Mouse (Mus musculus) stomach, embryonic 15.5 days (tissue): ENCODE measurements around the gene Kmt2b. TPM values are rescaled to one million over a fixed set of nuclear protein-coding genes. Genes with fewer than 3 reads are reported as not detected.

ENCODE experiments used
- ATAC-seq: fragments of 200-750 bp; cut with Nextera tagmentation; 2 replicates; pipeline ENCODE4 v1.8.0; 2017; ENCODE audit warnings: low read depth, moderate number of reproducible peaks, moderate TSS enrichment; ENCODE audit not compliant: insufficient read depth, low FRiP score
- H3K27ac ChIP-seq: fragments of 300-500 bp; sonication (generic); 2 replicates; pipeline ENCODE4 v1.5.1; 2015; ENCODE audit warnings: mild to moderate bottlenecking, inconsistent platforms
- H3K27me3 ChIP-seq: fragments of 300-500 bp; sonication (generic); replicated peaks from 2 replicates; pipeline ENCODE4 v1.6.1; 2015; ENCODE audit warnings: inconsistent platforms
- H3K36me3 ChIP-seq: fragments of 300-500 bp; sonication (generic); 2 replicates; pipeline ENCODE4 v1.6.1; 2015; ENCODE audit warnings: inconsistent platforms
- H3K4me1 ChIP-seq: fragments of 300-500 bp; sonication (generic); 2 replicates; pipeline ENCODE4 v1.6.1; 2015; ENCODE audit warnings: inconsistent platforms
- H3K4me2 ChIP-seq: fragments of 300-500 bp; sonication (generic); 2 replicates; pipeline ENCODE4 v1.6.1; 2015; ENCODE audit warnings: mild to moderate bottlenecking, inconsistent platforms
- H3K4me3 ChIP-seq: fragments of 300-500 bp; sonication (generic); replicated peaks from 2 replicates; pipeline ENCODE4 v1.5.1; 2015; ENCODE audit warnings: inconsistent platforms
- H3K9ac ChIP-seq: fragments of 300-500 bp; sonication (generic); 2 replicates; pipeline ENCODE4 v1.6.1; 2015; ENCODE audit warnings: inconsistent platforms
- H3K9me3 ChIP-seq: fragments of 300-500 bp; sonication (generic); 2 replicates; pipeline ENCODE4 v1.6.1; 2016; ENCODE audit warnings: inconsistent platforms
- WGBS: fragments of 180-500 bp; shearing (Covaris S2); methylation state at CpG from one replicate; pipeline ENCODE4 v1.1.7; 2015; 5-methylcytosine and 5-hydroxymethylcytosine counted together
- polyA plus RNA-seq: library from polyadenylated mRNA; unstranded; fragments of >200 nt; fragmentation: Nextera tagmentation; extraction: Ambion mirVana; gene quantifications from 2 replicates; pipeline ENCODE4 v1.2.1, GENCODE M21; 2015

Gene Kmt2b
- polyA plus RNA-seq, 1 experiment from 2014 or later: 8.4 TPM

DNA sequence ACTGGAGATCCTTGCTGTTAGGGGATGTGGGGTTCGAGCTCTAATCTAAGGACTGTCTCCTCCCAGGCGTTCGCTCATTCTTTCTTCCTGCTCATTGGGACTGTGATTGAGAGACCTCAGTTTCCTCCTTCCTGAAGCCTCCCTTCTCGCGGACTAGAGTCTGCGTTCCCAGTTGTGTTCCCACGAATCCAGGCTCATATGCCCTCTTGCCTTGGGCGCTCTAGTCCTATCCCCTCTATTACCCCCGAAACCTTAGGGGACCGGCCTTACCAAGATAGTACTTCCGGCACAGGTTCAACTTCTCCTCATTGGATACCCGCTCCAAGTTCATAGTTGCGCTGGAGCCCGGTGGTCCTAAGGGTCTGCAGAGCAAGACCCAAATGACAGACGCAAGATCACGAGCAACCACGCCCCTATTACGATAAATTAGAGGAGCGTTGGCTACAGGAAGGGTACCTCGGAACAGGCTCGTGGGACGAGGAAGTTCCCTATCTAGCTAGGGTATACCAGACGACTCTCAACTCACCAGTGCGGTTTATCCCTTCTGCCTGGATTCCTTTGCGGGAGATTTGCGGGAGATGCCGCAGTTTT lies 25.9 kb downstream of the Kmt2b start:
- H3K9me3 ChIP-seq: no peaks in the 10 kb centered on the region
- H3K4me1 ChIP-seq: peaks cover 15% of the 10 kb centered on the region; the same call in 1 of the 2 replicates
- H3K4me2 ChIP-seq: peak overlapping the region; percentile 70
- H3K36me3 ChIP-seq: peaks cover 9% of the 10 kb centered on the region
- H3K27me3 ChIP-seq: no peaks in the 10 kb centered on the region
- H3K4me3 ChIP-seq: peak overlapping the region; percentile 88
- peak overlapping the region; percentile 99 for H3K27ac ChIP-seq
- peak overlapping the region; percentile 44 for H3K9ac ChIP-seq
- under 1% methylated on average over 27 of the region's 27 CpGs for WGBS
- ATAC-seq: no peak

GRCm38 (mm10) chr7:30560296-30560695 lies 28.2 kb downstream of the Kmt2b start:
- no peak overlapping the region for H3K9ac ChIP-seq
- H3K4me2 ChIP-seq: peak overlapping the region; percentile 82; the same call in 1 of the 2 replicates
- 61% methylated on average over 2 of the region's 2 CpGs for WGBS
- peaks cover 18% of the 10 kb centered on the region for H3K36me3 ChIP-seq
- H3K9me3 ChIP-seq: no peaks in the 10 kb centered on the region
- H3K27ac ChIP-seq: no peak overlapping the region
- H3K4me3 ChIP-seq: no peak overlapping the region
- ATAC-seq: no peak
- H3K27me3 ChIP-seq: no peaks in the 10 kb centered on the region
- H3K4me1 ChIP-seq: peaks cover 15% of the 10 kb centered on the region; the same call in 1 of the 2 replicates

GRCm38 (mm10) chr7:30559443-30559954 lies 29.0 kb downstream of the Kmt2b start, which contains the start of gene Lin37:
Lin37 (minus strand) TSS chr7:30559838.
- peak within 1 kb of the TSS; percentile 82 for H3K4me2 ChIP-seq
- peak within 1 kb of the TSS; percentile 70 for H3K27ac ChIP-seq
- ATAC-seq: peak; percentile 83
- WGBS: under 1% methylated on average over 20 of the region's 20 CpGs
- peaks cover 15% of the 10 kb centered on the region; the same call in 1 of the 2 replicates for H3K4me1 ChIP-seq
- H3K4me3 ChIP-seq: peak within 1 kb of the TSS; percentile 61
- no peaks in the 10 kb centered on the region for H3K27me3 ChIP-seq
- H3K9ac ChIP-seq: peak within 1 kb of the TSS; percentile 52
- H3K36me3 ChIP-seq: peaks cover 23% of the 10 kb centered on the region
- H3K9me3 ChIP-seq: no peaks in the 10 kb centered on the region

- no peaks in the 10 kb centered on the region for H3K9me3 ChIP-seq
- WGBS: 11% methylated on average over 12 of the region's 12 CpGs
- H3K4me2 ChIP-seq: peak overlapping the region; percentile 82
- H3K36me3 ChIP-seq: peaks cover 23% of the 10 kb centered on the region
- peak overlapping the region; percentile 70 for H3K27ac ChIP-seq
- H3K4me1 ChIP-seq: peaks cover 11% of the 10 kb centered on the region; the same call in 1 of the 2 replicates
- no peaks in the 10 kb centered on the region for H3K27me3 ChIP-seq
- peak overlapping the region; percentile 61 for H3K4me3 ChIP-seq
- ATAC-seq: no peak
- H3K9ac ChIP-seq: peak overlapping the region; percentile 52
These were observed 29.7 kb downstream of the Kmt2b start for GRCm38 (mm10) chr7:30558656-30559442.

- peak overlapping the region; percentile 82 for H3K4me2 ChIP-seq
- ATAC-seq: no peak
- WGBS: 82% methylated on average over 13 of the region's 13 CpGs
- no peaks in the 10 kb centered on the region for H3K27me3 ChIP-seq
- H3K4me3 ChIP-seq: peak overlapping the region; percentile 61
- H3K9ac ChIP-seq: 0 out of 2 replicates have a peak overlapping the region, but pooled peaks have one; percentile 9
- H3K36me3 ChIP-seq: peaks cover 23% of the 10 kb centered on the region
- no peaks in the 10 kb centered on the region for H3K9me3 ChIP-seq
- H3K4me1 ChIP-seq: peaks cover 19% of the 10 kb centered on the region
- H3K27ac ChIP-seq: peak overlapping the region; percentile 44; the same call in 1 of the 2 replicates
These were observed 30.5 kb downstream of the Kmt2b start for GRCm38 (mm10) chr7:30557901-30558514.

GRCm38 (mm10) chr7:30556894-30557536 lies 31.5 kb downstream of the Kmt2b start:
- Histone ChIP-seq H3K4me1 (peaks cover 19% of the 10 kb centered on the region), H3K36me3 (peaks cover 23% of the 10 kb centered on the region), H3K27ac (no peak overlapping the region), H3K4me3 (no peak overlapping the region), H3K27me3 (no peaks in the 10 kb centered on the region), H3K9ac (no peak overlapping the region), H3K4me2 (no peak overlapping the region), H3K9me3 (no peaks in the 10 kb centered on the region)
- WGBS: 92% methylated on average over 18 of the region's 18 CpGs
- no peak for ATAC-seq

DNA sequence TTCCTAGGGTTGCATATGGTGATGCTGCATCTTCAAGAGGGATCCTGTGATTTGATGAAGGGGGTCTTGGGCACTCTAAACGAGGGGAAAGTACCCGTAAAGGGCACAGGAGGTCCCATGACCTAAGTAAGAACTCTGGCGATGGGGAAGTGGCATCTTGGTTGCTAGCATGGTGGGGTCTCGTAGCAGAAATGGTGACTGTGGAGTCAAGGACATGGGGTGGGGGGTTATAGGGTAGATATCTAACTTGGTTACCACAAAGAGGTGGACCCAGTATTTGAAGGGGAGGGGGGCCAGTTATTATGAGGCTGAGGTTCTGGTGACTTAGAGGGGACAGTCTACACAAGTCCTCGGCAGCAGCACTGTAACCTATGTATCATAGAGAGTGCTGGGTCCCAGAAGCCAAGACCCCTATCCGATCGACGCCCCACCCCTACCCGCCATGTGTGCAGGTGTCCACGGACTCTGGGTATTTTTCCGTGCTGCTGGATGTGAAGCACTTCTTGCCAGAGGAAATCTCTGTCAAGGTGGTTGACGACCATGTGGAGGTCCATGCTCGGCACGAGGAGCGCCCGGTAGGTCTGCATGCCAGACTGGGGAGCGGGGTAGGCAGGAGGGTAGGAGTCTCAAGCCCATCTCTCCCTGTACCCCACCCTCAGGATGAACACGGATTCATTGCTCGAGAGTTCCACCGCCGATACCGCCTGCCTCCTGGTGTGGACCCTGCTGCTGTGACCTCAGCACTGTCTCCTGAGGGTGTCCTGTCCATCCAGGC lies 34.5 kb downstream of the Kmt2b start:
- peaks cover 19% of the 10 kb centered on the region for H3K4me1 ChIP-seq
- 80% methylated on average over 22 of the region's 22 CpGs for WGBS
- peak overlapping the region; percentile 97 for H3K4me2 ChIP-seq
- H3K27me3 ChIP-seq: no peaks in the 10 kb centered on the region
- H3K9ac ChIP-seq: no peak overlapping the region
- peak overlapping the region; percentile 76 for H3K4me3 ChIP-seq
- H3K9me3 ChIP-seq: no peaks in the 10 kb centered on the region
- peak overlapping the region; percentile 99; the same call in 1 of the 2 replicates for H3K27ac ChIP-seq
- H3K36me3 ChIP-seq: peaks cover 23% of the 10 kb centered on the region
- ATAC-seq: no peak

DNA sequence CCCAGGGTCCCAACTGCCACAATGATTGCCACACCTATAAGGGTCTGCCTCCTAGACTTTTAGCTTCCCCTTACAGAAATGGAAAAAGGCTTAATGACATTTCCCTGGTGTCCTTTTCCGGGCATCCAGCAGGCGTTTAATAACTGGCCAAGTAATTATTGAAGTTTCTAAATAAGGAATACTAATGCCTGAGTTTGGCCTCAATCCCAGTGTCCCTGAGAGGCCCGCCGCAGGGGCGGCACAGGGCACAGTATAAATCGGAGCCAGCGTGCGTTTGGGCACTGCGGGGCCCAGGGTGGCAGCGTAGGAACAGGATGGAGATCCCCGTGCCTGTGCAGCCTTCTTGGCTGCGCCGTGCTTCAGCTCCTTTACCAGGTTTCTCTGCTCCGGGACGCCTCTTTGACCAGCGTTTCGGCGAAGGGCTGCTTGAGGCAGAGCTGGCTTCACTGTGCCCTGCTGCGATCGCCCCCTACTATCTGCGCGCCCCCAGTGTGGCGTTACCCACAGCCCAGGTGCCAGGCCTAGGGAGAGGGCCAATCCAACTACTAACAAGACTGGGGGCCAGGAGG lies 35.4 kb downstream of the Kmt2b start:
- 4% methylated on average over 23 of the region's 23 CpGs for WGBS
- peak overlapping the region; percentile 99 for H3K27ac ChIP-seq
- no peaks in the 10 kb centered on the region for H3K9me3 ChIP-seq
- H3K4me3 ChIP-seq: peak overlapping the region; percentile 76
- no peak; the same call in 1 of the 2 replicates for ATAC-seq
- peaks cover 23% of the 10 kb centered on the region for H3K36me3 ChIP-seq
- H3K9ac ChIP-seq: peak overlapping the region; percentile 77
- H3K4me1 ChIP-seq: peaks cover 11% of the 10 kb centered on the region
- no peaks in the 10 kb centered on the region for H3K27me3 ChIP-seq
- peak overlapping the region; percentile 97 for H3K4me2 ChIP-seq

DNA sequence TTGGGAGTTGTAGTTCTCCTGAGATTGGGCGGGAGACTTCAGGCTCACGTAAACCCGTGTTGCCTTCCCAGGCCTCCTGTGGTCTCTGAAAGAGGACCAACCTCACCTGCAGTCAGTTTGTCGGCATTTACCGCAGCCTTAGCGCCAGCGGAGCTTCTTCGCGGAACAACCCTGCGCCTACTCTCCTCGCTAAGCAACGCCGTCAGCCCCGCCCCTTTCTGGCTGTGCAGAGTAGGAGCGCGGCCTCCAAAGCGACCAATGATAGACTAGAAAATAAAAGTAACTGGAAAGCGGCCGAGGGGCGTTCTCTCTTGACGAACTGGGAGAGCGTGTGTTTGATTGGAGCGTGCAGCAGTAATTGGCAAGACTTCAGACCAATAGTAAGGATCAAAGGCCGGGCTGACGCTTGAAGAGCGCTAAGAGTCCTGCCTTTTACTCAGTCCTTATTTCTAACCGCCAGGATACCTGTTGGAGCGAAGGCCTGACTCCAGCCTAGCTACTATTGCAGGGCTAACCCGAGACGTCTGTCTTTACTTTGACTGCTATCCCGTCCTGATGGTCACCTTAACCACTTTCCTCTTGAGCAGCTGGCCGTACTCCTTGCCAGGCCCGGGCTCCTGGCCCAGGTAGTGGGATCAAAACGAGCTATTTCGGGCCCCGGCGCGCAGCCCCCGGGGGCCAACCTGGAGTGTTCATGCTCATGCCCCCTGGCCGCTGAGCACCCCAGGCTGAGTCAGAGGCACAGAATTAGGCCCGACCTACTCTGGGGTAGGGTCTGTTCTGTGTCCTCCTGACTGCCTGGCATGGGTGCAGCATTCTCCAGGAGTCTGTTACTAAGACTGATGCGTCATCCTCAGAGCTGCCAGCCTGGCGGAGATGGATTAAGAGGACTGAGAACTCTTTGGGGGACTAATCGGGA lies 36.2 kb downstream of the Kmt2b start, which contains the start of the genes Hspb6 and Proser3:
Hspb6 (plus strand) TSS at position 77 of the 919 bp plus-strand sequence.
Proser3 (minus strand) TSS at position 198 of the 919 bp plus-strand sequence.
- H3K36me3 ChIP-seq: peaks cover 23% of the 10 kb centered on the region

More for the DNA sequence above, 36.2 kb downstream of the Kmt2b start, which contains the start of the genes Hspb6 and Proser3:
- peak within 1 kb of the TSS; percentile 97 for H3K4me2 ChIP-seq
- H3K4me3 ChIP-seq: peak within 1 kb of the TSS; percentile 76
- H3K4me1 ChIP-seq: peaks cover 10% of the 10 kb centered on the region
- ATAC-seq: peak; percentile 96
- H3K9me3 ChIP-seq: no peaks in the 10 kb centered on the region
- H3K9ac ChIP-seq: peak within 1 kb of the TSS; percentile 77
- no peaks in the 10 kb centered on the region for H3K27me3 ChIP-seq
- peak within 1 kb of the TSS; percentile 99 for H3K27ac ChIP-seq
- WGBS: 1% methylated on average over 44 of the region's 44 CpGs
